Mouse (Mus musculus): ENCODE measurements at regions not wholly inside any gene's neighbourhood (a gene's known extent, or its start where the extent isn't known, plus 50 kb on each side); places are given as distances from the start of the nearest gene placed in this dataset.

- TF ChIP-seq CTCF (IDR thresholded peaks at IDR 0.05; ENCODE audit: low read depth, low read length) (no peak), POLR2A (IDR thresholded peaks at IDR 0.05; ENCODE audit: extremely low read depth, insufficient read depth, low read length) (no peak)
Observed at GRCm38 (mm10) chr17:7633382-7634290, 193.5 kb downstream of the Fndc1 start.
